Mouse (Mus musculus) adrenal gland, postnatal 10 days (tissue): ENCODE data around the gene Rpl7l1. TPM values are rescaled to one million over a fixed set of nuclear protein-coding genes. Genes with fewer than 3 reads are reported as not detected.
"Not testable (repeated sequence)": the region's sequence is repeated elsewhere in the genome, so short reads cannot be mapped to it uniquely, and the experiment has no call there.

Experiments used
- DNase-seq: peaks from one replicate; pipeline ENCODE4 v3.0.0; 2021; ENCODE audit warnings: mixed read lengths
- long read RNA-seq, 2 experiments: library from polyadenylated mRNA; stranded (forward); transcript quantifications; one replicate each; pipeline ENCODE4 v2.0.0; 2021
- total RNA-seq, 2 experiments: library from RNA; stranded (reverse); gene quantifications; 2 replicates each; pipeline ENCODE4 v1.2.3; 2021

Rpl7l1 gene
- total RNA-seq = 10 to 100 TPM; 84.3 to 99.2 TPM
- long read RNA-seq, experiment 1, transcript Rpl7l1-201 (7 exons, 2,606 nt) = major isoform, 76 of 166 reads
- long read RNA-seq, experiment 1, partial matches to known transcripts = 21 of 166 reads
- long read RNA-seq, experiment 1, other reads (novel, unspliced or antisense) = 68 of 166 reads
- long read RNA-seq, experiment 2, transcript Rpl7l1-201 (7 exons, 2,606 nt) = major isoform, 47 of 109 reads
- long read RNA-seq, experiment 2, partial matches to known transcripts = 26 of 109 reads
- long read RNA-seq, experiment 2, other reads (novel, unspliced or antisense) = 36 of 109 reads

GRCm38 (mm10) chr17:46782341-46783221 lies at the start of gene Rpl7l1:
Gene Rpl7l1, minus strand, starts transcription at chr17:46782672.
- DNase-seq = peak; percentile 95

GRCm38 (mm10) chr17:46829856-46830535 lies 47.5 kb upstream of the Rpl7l1 start:
- DNase-seq = no peak

GRCm38 (mm10) chr17:46828935-46829334 lies 46.5 kb upstream of the Rpl7l1 start:
- no peak for DNase-seq

GRCm38 (mm10) chr17:46823091-46823490 lies 40.6 kb upstream of the Rpl7l1 start:
- no peak for DNase-seq

- no peak for DNase-seq
Measured at GRCm38 (mm10) chr17:46820628-46821027, 38.2 kb upstream of the Rpl7l1 start.

GRCm38 (mm10) chr17:46817734-46818158 lies 35.3 kb upstream of the Rpl7l1 start:
- peak; percentile 19 for DNase-seq

- no peak for DNase-seq
Measured at GRCm38 (mm10) chr17:46816306-46816705, 33.8 kb upstream of the Rpl7l1 start.

GRCm38 (mm10) chr17:46814497-46814896 lies 32.0 kb upstream of the Rpl7l1 start:
- DNase-seq = no peak

GRCm38 (mm10) chr17:46813637-46814036 lies 31.2 kb upstream of the Rpl7l1 start:
- no peak for DNase-seq

- no peak for DNase-seq
Measured at GRCm38 (mm10) chr17:46812442-46812841, 30.0 kb upstream of the Rpl7l1 start.

- no peak for DNase-seq
Measured at GRCm38 (mm10) chr17:46810672-46811071, 28.2 kb upstream of the Rpl7l1 start.

- no peak for DNase-seq
Measured at GRCm38 (mm10) chr17:46809131-46809830, 26.8 kb upstream of the Rpl7l1 start.

GRCm38 (mm10) chr17:46808376-46808775 lies 25.9 kb upstream of the Rpl7l1 start:
- no peak for DNase-seq

GRCm38 (mm10) chr17:46801761-46802160 lies 19.3 kb upstream of the Rpl7l1 start:
- DNase-seq = no peak

- DNase-seq = no peak
Measured at GRCm38 (mm10) chr17:46799680-46800079, 17.2 kb upstream of the Rpl7l1 start.

GRCm38 (mm10) chr17:46797386-46797785 lies 14.9 kb upstream of the Rpl7l1 start:
- no peak for DNase-seq

- DNase-seq = no peak
Measured at GRCm38 (mm10) chr17:46796743-46797142, 14.3 kb upstream of the Rpl7l1 start.

- no peak for DNase-seq
Measured at GRCm38 (mm10) chr17:46792963-46793362, 10.5 kb upstream of the Rpl7l1 start.

GRCm38 (mm10) chr17:46787974-46788373 lies 5.5 kb upstream of the Rpl7l1 start:
- not testable (repeated sequence) for DNase-seq

- DNase-seq = no peak
Measured at GRCm38 (mm10) chr17:46786952-46787351, 4.5 kb upstream of the Rpl7l1 start.

GRCm38 (mm10) chr17:46783222-46783565 lies 722 bp upstream of the Rpl7l1 start:
- no peak for DNase-seq

- DNase-seq = no peak
Measured at GRCm38 (mm10) chr17:46781876-46782275, 596 bp downstream of the Rpl7l1 start.
